Mouse (Mus musculus): ENCODE data around the gene Faap24. TPM values are rescaled to one million over a fixed set of nuclear protein-coding genes. Genes with fewer than 3 reads are reported as not detected.

The Faap24 gene
- polyA plus RNA-seq, 1 experiment: 8.3 TPM

GRCm38 (mm10) chr7:35382706-35383353, 13.8 kb downstream of the Faap24 start:
- no peak for TF ChIP-seq CTCF (IDR thresholded peaks at IDR 0.05; ENCODE audit: borderline replicate concordance, control insufficient read depth, extremely low read depth, insufficient read depth, low read length, poor library complexity)
- TF ChIP-seq POLR2A (IDR thresholded peaks at IDR 0.05; ENCODE audit: control insufficient read depth, extremely low read depth, insufficient read depth, low read length, poor library complexity): no peak
- no peak for DNase-seq
- Histone ChIP-seq H3K36me3 (ENCODE audit: control insufficient read depth, insufficient read depth, low read length) (no peaks in the 10 kb centered on the region), H3K4me1 (replicated peaks; ENCODE audit: control insufficient read depth, insufficient read depth, low read length) (0 out of 2 replicates have a peak, but pooled peaks cover 2% of the 10 kb centered on the region), H3K27me3 (ENCODE audit: control insufficient read depth, insufficient read depth, low read length) (no peaks in the 10 kb centered on the region), H3K27ac (ENCODE audit: control insufficient read depth, insufficient read depth, low read length) (no peak overlapping the region), H3K4me3 (ENCODE audit: control insufficient read depth, insufficient read depth, low read length) (no peak overlapping the region)
- 51% methylated on average over 2 of the region's 2 CpGs for WGBS

- no peak for TF ChIP-seq POLR2A (IDR thresholded peaks at IDR 0.05; ENCODE audit: control insufficient read depth, extremely low read depth, insufficient read depth, low read length, poor library complexity)
- 95% methylated on average over 16 of the region's 16 CpGs for WGBS
- no peak for DNase-seq
- H3K27ac ChIP-seq (ENCODE audit: control insufficient read depth, insufficient read depth, low read length): no peak overlapping the region
- H3K27me3 ChIP-seq (ENCODE audit: control insufficient read depth, insufficient read depth, low read length): no peaks in the 10 kb centered on the region
- no peak overlapping the region for H3K4me3 ChIP-seq (ENCODE audit: control insufficient read depth, insufficient read depth, low read length)
- 0 out of 2 replicates have a peak, but pooled peaks cover 2% of the 10 kb centered on the region for H3K4me1 ChIP-seq (replicated peaks; ENCODE audit: control insufficient read depth, insufficient read depth, low read length)
- H3K36me3 ChIP-seq (ENCODE audit: control insufficient read depth, insufficient read depth, low read length): no peaks in the 10 kb centered on the region
Observed at GRCm38 (mm10) chr7:35381861-35382260, 14.8 kb downstream of the Faap24 start.

- no peak for DNase-seq
Observed at GRCm38 (mm10) chr7:35380351-35380750, 16.3 kb downstream of the Faap24 start.

GRCm38 (mm10) chr7:35379492-35380119, 17.0 kb downstream of the Faap24 start:
- H3K27me3 ChIP-seq (ENCODE audit: control insufficient read depth, insufficient read depth, low read length): no peaks in the 10 kb centered on the region
- no peaks in the 10 kb centered on the region for H3K36me3 ChIP-seq (ENCODE audit: control insufficient read depth, insufficient read depth, low read length)
- no peak for DNase-seq
- WGBS: 43% methylated on average over 16 of the region's 16 CpGs
- no peak overlapping the region for H3K27ac ChIP-seq (ENCODE audit: control insufficient read depth, insufficient read depth, low read length)
- 0 out of 2 replicates have a peak, but pooled peaks cover 2% of the 10 kb centered on the region for H3K4me1 ChIP-seq (replicated peaks; ENCODE audit: control insufficient read depth, insufficient read depth, low read length)
- H3K4me3 ChIP-seq (ENCODE audit: control insufficient read depth, insufficient read depth, low read length): no peak overlapping the region
- TF ChIP-seq POLR2A (IDR thresholded peaks at IDR 0.05; ENCODE audit: control insufficient read depth, extremely low read depth, insufficient read depth, low read length, poor library complexity) (no peak), CTCF (IDR thresholded peaks at IDR 0.05; ENCODE audit: borderline replicate concordance, control insufficient read depth, extremely low read depth, insufficient read depth, low read length, poor library complexity) (no peak)

More at GRCm38 (mm10) chr7:35380351-35380750, 16.3 kb downstream of the Faap24 start:
- H3K27ac ChIP-seq (ENCODE audit: control insufficient read depth, insufficient read depth, low read length): no peak overlapping the region
- H3K36me3 ChIP-seq (ENCODE audit: control insufficient read depth, insufficient read depth, low read length): no peaks in the 10 kb centered on the region
- H3K4me1 ChIP-seq (replicated peaks; ENCODE audit: control insufficient read depth, insufficient read depth, low read length): 0 out of 2 replicates have a peak, but pooled peaks cover 2% of the 10 kb centered on the region
- 93% methylated on average over 8 of the region's 8 CpGs for WGBS
- no peak for TF ChIP-seq POLR2A (IDR thresholded peaks at IDR 0.05; ENCODE audit: control insufficient read depth, extremely low read depth, insufficient read depth, low read length, poor library complexity)
- no peak for TF ChIP-seq CTCF (IDR thresholded peaks at IDR 0.05; ENCODE audit: borderline replicate concordance, control insufficient read depth, extremely low read depth, insufficient read depth, low read length, poor library complexity)
- no peaks in the 10 kb centered on the region for H3K27me3 ChIP-seq (ENCODE audit: control insufficient read depth, insufficient read depth, low read length)
- no peak overlapping the region for H3K4me3 ChIP-seq (ENCODE audit: control insufficient read depth, insufficient read depth, low read length)

- WGBS: 94% methylated on average over 9 of the region's 9 CpGs
- TF ChIP-seq POLR2A (IDR thresholded peaks at IDR 0.05; ENCODE audit: control insufficient read depth, extremely low read depth, insufficient read depth, low read length, poor library complexity) (no peak), CTCF (IDR thresholded peaks at IDR 0.05; ENCODE audit: borderline replicate concordance, control insufficient read depth, extremely low read depth, insufficient read depth, low read length, poor library complexity) (no peak)
- H3K36me3 ChIP-seq (ENCODE audit: control insufficient read depth, insufficient read depth, low read length): no peaks in the 10 kb centered on the region
- DNase-seq: no peak
- no peaks in the 10 kb centered on the region for H3K27me3 ChIP-seq (ENCODE audit: control insufficient read depth, insufficient read depth, low read length)
- H3K4me1 ChIP-seq (replicated peaks; ENCODE audit: control insufficient read depth, insufficient read depth, low read length): 0 out of 2 replicates have a peak, but pooled peaks cover 2% of the 10 kb centered on the region
- H3K4me3 ChIP-seq (ENCODE audit: control insufficient read depth, insufficient read depth, low read length): no peak overlapping the region
- no peak overlapping the region for H3K27ac ChIP-seq (ENCODE audit: control insufficient read depth, insufficient read depth, low read length)
Observed at GRCm38 (mm10) chr7:35376623-35377022, 20.0 kb downstream of the Faap24 start.

GRCm38 (mm10) chr7:35374265-35374664, 22.4 kb downstream of the Faap24 start:
- no peak overlapping the region for H3K27ac ChIP-seq (ENCODE audit: control insufficient read depth, insufficient read depth, low read length)

More at GRCm38 (mm10) chr7:35374265-35374664, 22.4 kb downstream of the Faap24 start:
- no peak for TF ChIP-seq POLR2A (IDR thresholded peaks at IDR 0.05; ENCODE audit: control insufficient read depth, extremely low read depth, insufficient read depth, low read length, poor library complexity)
- no peak for TF ChIP-seq CTCF (IDR thresholded peaks at IDR 0.05; ENCODE audit: borderline replicate concordance, control insufficient read depth, extremely low read depth, insufficient read depth, low read length, poor library complexity)
- Histone ChIP-seq H3K4me1 (replicated peaks; ENCODE audit: control insufficient read depth, insufficient read depth, low read length) (no peaks in the 10 kb centered on the region), H3K27me3 (ENCODE audit: control insufficient read depth, insufficient read depth, low read length) (no peaks in the 10 kb centered on the region), H3K36me3 (ENCODE audit: control insufficient read depth, insufficient read depth, low read length) (no peaks in the 10 kb centered on the region), H3K4me3 (ENCODE audit: control insufficient read depth, insufficient read depth, low read length) (no peak overlapping the region)
- no peak for DNase-seq
- WGBS: 87% methylated on average over 7 of the region's 7 CpGs

Measured in thymus, adult 2 months (tissue).